12 mouse cellular contexts compared by ENCODE assay signal in the genomic region with DNA sequence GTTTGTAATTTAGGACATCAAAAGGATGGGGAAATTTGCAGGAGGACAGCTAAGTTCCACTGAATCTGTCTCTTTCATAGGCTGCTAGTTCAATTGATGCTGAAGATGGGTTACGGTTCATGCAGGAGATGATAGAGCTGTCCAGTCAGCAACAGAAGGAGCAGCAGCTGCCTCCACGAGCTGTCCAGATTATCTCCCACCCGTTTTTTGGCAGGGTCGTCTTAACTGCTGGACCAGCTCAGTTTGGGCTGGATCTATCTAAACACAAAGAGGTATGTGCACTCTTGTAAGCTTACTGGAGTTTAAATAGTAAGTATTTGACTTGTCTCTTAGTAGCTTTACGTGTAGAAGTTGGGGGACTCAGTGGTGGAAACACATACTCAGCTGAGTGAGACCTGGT.
"Had no signal": no experiment of that assay in that cellular context is flagged by ENCODE, and none has a peak within 500 bp of the region (broad histone marks: within the 10 kb centered on the region; RNA-seq: fewer than 3 reads in every experiment).

No protein-coding gene starts in this region.

- DNase-seq: retina, postnatal 1 day; right cerebral cortex, adult 18-20 months; right cerebral cortex, postnatal 14 days; right cerebral cortex, postnatal 25 days; right cerebral cortex, postnatal 4 days; spleen, adult 18-20 months; thymus, adult 18-20 months; thymus, adult 2 months; thymus, postnatal 14 days; thymus, postnatal 25 days; thymus, postnatal 36 days; thymus, postnatal 4 days had no signal
